Mouse (Mus musculus) CH12.LX (cell line): ENCODE data around the gene Drg2. TPM values are rescaled to one million over a fixed set of nuclear protein-coding genes. Genes with fewer than 3 reads are reported as not detected.

Experiments
- DNase-seq: peaks from one replicate; pipeline ENCODE4 v3.0.0-alpha.2; 2013; ENCODE audit errors: extremely low read depth
- H3K27ac ChIP-seq: 2 replicates; pipeline ENCODE4 v1.5.1; 2012; ENCODE audit warnings: low read depth, mild to moderate bottlenecking, control low read depth, moderate library complexity; ENCODE audit not compliant: insufficient read depth
- H3K27me3 ChIP-seq: replicated peaks from 2 replicates; pipeline ENCODE3; 2012; ENCODE audit warnings: inconsistent platforms
- H3K36me3 ChIP-seq, 2 experiments: replicated peaks in 1 of 2; 2 replicates each; pipeline versions ENCODE3 to v1.6.1; 2012; ENCODE audit warnings: inconsistent platforms in 1 of 2, low read length in 1 of 2, mild to moderate bottlenecking in 1 of 2, mixed read lengths in 1 of 2, moderate library complexity in 1 of 2; ENCODE audit not compliant: control insufficient read depth in 1 of 2, insufficient read depth in 1 of 2
- H3K4me1 ChIP-seq, 2 experiments: 2 replicates each; pipeline ENCODE4 v1.6.1; 2012; ENCODE audit warnings: inconsistent platforms in 1 of 2, moderate library complexity in 1 of 2; ENCODE audit not compliant: insufficient read depth in 2 of 2, control insufficient read depth in 1 of 2
- H3K4me2 ChIP-seq: 2 replicates; pipeline ENCODE4 v1.6.1; 2012; ENCODE audit warnings: low read depth, mild to moderate bottlenecking, control low read depth; ENCODE audit not compliant: poor library complexity, insufficient read depth, severe bottlenecking
- H3K4me3 ChIP-seq, 3 experiments: fragments of 150-350 bp in 1 of 3; sonication (generic) in 1 of 3; replicated peaks in 1 of 3; 2 replicates each; pipeline versions ENCODE3 to v1.5.1; 2011 to 2012; ENCODE audit warnings: low read depth in 2 of 3, low read length in 2 of 3, mild to moderate bottlenecking in 2 of 3, moderate library complexity in 2 of 3, control low read depth in 1 of 3, improper control_type of control experiment in 1 of 3, inconsistent platforms in 1 of 3, mixed read lengths in 1 of 3; ENCODE audit not compliant: poor library complexity in 1 of 3
- H3K79me2 ChIP-seq: replicated peaks from 2 replicates; pipeline ENCODE4 v1.6.1; 2012; ENCODE audit warnings: mild to moderate bottlenecking, moderate library complexity; ENCODE audit not compliant: control insufficient read depth, poor library complexity, insufficient read depth, severe bottlenecking; ENCODE audit errors: extremely low read depth
- H3K9ac ChIP-seq: 2 replicates; pipeline ENCODE4 v1.6.1; 2012; ENCODE audit warnings: low read depth, mild to moderate bottlenecking, control low read depth, moderate library complexity; ENCODE audit not compliant: insufficient read depth
- H3K9me3 ChIP-seq: replicated peaks from 2 replicates; pipeline ENCODE3; 2012; ENCODE audit warnings: low read length, inconsistent platforms, mixed read lengths
- BHLHE40 ChIP-seq: IDR thresholded peaks from 2 replicates; pipeline ENCODE4 v1.6.1; 2011; ENCODE audit warnings: mild to moderate bottlenecking, low read depth, low read length, improper control_type of control experiment
- CHD2 ChIP-seq: IDR thresholded peaks from 2 replicates; pipeline ENCODE4 v1.6.1; 2011; ENCODE audit warnings: low read length, improper control_type of control experiment
- CTCF ChIP-seq, 2 experiments: IDR thresholded peaks in 1 of 2; conservative IDR thresholded peaks in 1 of 2; 2 replicates each; pipeline ENCODE4 v1.5.1; 2011 to 2012; ENCODE audit warnings: low read depth in 2 of 2, low read length in 2 of 2, improper control_type of control experiment in 1 of 2, inconsistent platforms in 1 of 2, mild to moderate bottlenecking in 1 of 2, moderate library complexity in 1 of 2
- E2F4 ChIP-seq: IDR thresholded peaks from 2 replicates; pipeline ENCODE4 v1.6.1; 2011; ENCODE audit warnings: low read depth, low read length, improper control_type of control experiment; ENCODE audit not compliant: insufficient replicate concordance
- EP300 ChIP-seq: IDR thresholded peaks from 2 replicates; pipeline ENCODE4 v1.6.1; 2011; ENCODE audit warnings: low read length, improper control_type of control experiment
- ETS1 ChIP-seq: conservative IDR thresholded peaks from 2 replicates; pipeline ENCODE4 v1.6.1; 2012; ENCODE audit warnings: low read depth, mild to moderate bottlenecking, inconsistent platforms, low read length, improper control_type of control experiment, moderate library complexity
- KAT2A ChIP-seq: IDR thresholded peaks from 2 replicates; pipeline ENCODE4 v1.6.1; 2012; ENCODE audit warnings: low read length, improper control_type of control experiment, inconsistent platforms; ENCODE audit not compliant: insufficient replicate concordance
- MAZ ChIP-seq: IDR thresholded peaks from 2 replicates; pipeline ENCODE4 v1.6.1; 2012; ENCODE audit warnings: low read depth, mild to moderate bottlenecking, inconsistent platforms, low read length, improper control_type of control experiment, moderate library complexity
- NRF1 ChIP-seq: IDR thresholded peaks from 2 replicates; pipeline ENCODE4 v1.6.1; 2014; ENCODE audit warnings: low read depth, mild to moderate bottlenecking, inconsistent platforms, low read length, improper control_type of control experiment, moderate library complexity
- POLR2A ChIP-seq: IDR thresholded peaks from 2 replicates; pipeline ENCODE4 v1.6.1; 2011; ENCODE audit warnings: low read depth, mild to moderate bottlenecking, improper control_type of control experiment, low read length
- RAD21 ChIP-seq: IDR thresholded peaks from 2 replicates; pipeline ENCODE4 v1.6.1; 2011; ENCODE audit warnings: low read depth, mild to moderate bottlenecking, low read length, improper control_type of control experiment, moderate library complexity
- SMC3 ChIP-seq: IDR thresholded peaks from 2 replicates; pipeline ENCODE4 v1.6.1; 2011; ENCODE audit warnings: low read depth, low read length, improper control_type of control experiment
- TCF12 ChIP-seq: IDR thresholded peaks from 2 replicates; pipeline ENCODE4 v1.6.1; 2014; ENCODE audit warnings: low read depth, mild to moderate bottlenecking, inconsistent platforms, low read length, improper control_type of control experiment
- USF1 ChIP-seq: IDR thresholded peaks from 2 replicates; pipeline ENCODE4 v1.6.1; 2014; ENCODE audit warnings: low read depth, mild to moderate bottlenecking, inconsistent platforms, low read length, improper control_type of control experiment
- ZKSCAN1 ChIP-seq: IDR thresholded peaks from 2 replicates; pipeline ENCODE4 v1.6.1; 2012; ENCODE audit warnings: low read depth, inconsistent platforms, low read length, improper control_type of control experiment, borderline replicate concordance
- dilution Hi-C: fragments of 300-500 bp; cut with MboI; formaldehyde crosslinking; loops from 2 replicates; pipeline ENCODE4 v1.14.3; 2020; ENCODE audit warnings: low sequenced_read_pairs; ENCODE audit not compliant: extremely low pct_unique_long_range_greater_than_20kb, extremely low pct_ligation_motif_present
- in situ Hi-C: fragments of 300-500 bp; cut with MboI; formaldehyde crosslinking; loops from 3 replicates; pipeline ENCODE4 v1.14.3; 2019; ENCODE audit warnings: low sequenced_read_pairs, low pct_ligation_motif_present, low pct_unique_long_range_greater_than_20kb, mixed read lengths
- polyA plus RNA-seq: library from polyadenylated mRNA; unstranded; fragments of >175 nt; gene quantifications from 2 replicates; pipeline ENCODE4 v1.2.1, GENCODE M21; 2012; ENCODE audit warnings: low read depth; ENCODE audit not compliant: insufficient read length
- total RNA-seq, 2 experiments: library from RNA; depleted of rRNA; stranded (reverse); fragments of 300-350 nt in 1 of 2; fragments of >200 nt in 1 of 2; gene quantifications; 2 replicates each; pipeline ENCODE4 v1.2.3; 2012 to 2014

Drg2 gene
- total and polyA plus RNA-seq, 3 experiments = 115 to 155 (median 135) TPM

DNA sequence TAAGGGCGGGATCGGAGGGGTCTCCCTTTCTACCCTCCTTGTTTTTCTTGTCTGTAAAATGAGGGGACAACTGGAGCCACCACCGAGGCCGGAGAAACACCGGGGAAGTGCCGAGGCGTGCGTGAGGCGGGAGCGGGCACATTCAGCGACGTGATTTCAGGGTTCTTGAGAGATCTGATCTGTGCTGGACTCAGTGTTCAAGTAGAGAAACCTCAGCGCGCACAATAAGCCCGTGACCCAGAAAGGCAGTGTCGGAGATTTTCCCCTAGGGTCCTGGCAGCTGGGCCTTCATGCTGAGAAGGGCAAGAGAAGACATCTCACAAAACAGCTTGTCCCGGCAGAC is 325 bp downstream of the Drg2 start:
- dilution Hi-C loops (no loop called here), in situ Hi-C loops (no loop called here)
- Histone ChIP-seq H3K9ac (peak overlapping the region; percentile 98), H3K36me3 (peaks cover 37 to 41% of the 10 kb centered on the region in 2 experiments), H3K79me2 (peaks cover 18% of the 10 kb centered on the region), H3K9me3 (no peaks in the 10 kb centered on the region), H3K4me2 (peak overlapping the region; percentile 84), H3K4me1 (peaks cover 8 to 26% of the 10 kb centered on the region in 2 experiments), H3K27me3 (no peaks in the 10 kb centered on the region), H3K4me3 (peak overlapping the region; percentile 71 to 98 (median 89)), H3K27ac (no peak overlapping the region; the same call in 1 of the 2 replicates)
- no peak for DNase-seq
- TF ChIP-seq ZKSCAN1 (no peak), E2F4 (no peak), ETS1 (no peak), BHLHE40 (no peak; the same call in 1 of the 2 replicates), SMC3 (no peak), EP300 (no peak), TCF12 (no peak), KAT2A (no peak), USF1 (no peak), POLR2A (no peak), NRF1 (no peak), MAZ (no peak)

- TF ChIP-seq CTCF (conservative IDR thresholded peaks at IDR 0.05 in 1 of 2, IDR thresholded peaks at IDR 0.05 in 1 of 2; ENCODE audit: low read depth in 2 of 2, low read length in 2 of 2) (peak in 1 of 2 experiments; percentile 42; a peak in 2 of 4 replicates), MAZ (no peak)
- H3K9me3 ChIP-seq = no peaks in the 10 kb centered on the region
- H3K4me1 ChIP-seq = peaks cover 8 to 26% of the 10 kb centered on the region in 2 experiments
- H3K9ac ChIP-seq = no peak overlapping the region
- in situ Hi-C loops = no loop called here
- H3K27me3 ChIP-seq = no peaks in the 10 kb centered on the region
- H3K27ac ChIP-seq = no peak overlapping the region
- no peak overlapping the region for H3K4me3 ChIP-seq
- H3K4me2 ChIP-seq = no peak overlapping the region
- peak; percentile 28 for DNase-seq
- dilution Hi-C loops = no loop called here
- peaks cover 69 to 73% of the 10 kb centered on the region in 2 experiments for H3K36me3 ChIP-seq
- H3K79me2 ChIP-seq = peaks cover 18% of the 10 kb centered on the region
Measured at GRCm38 (mm10) chr11:60457973-60458372, 3.6 kb downstream of the Drg2 start.

DNA sequence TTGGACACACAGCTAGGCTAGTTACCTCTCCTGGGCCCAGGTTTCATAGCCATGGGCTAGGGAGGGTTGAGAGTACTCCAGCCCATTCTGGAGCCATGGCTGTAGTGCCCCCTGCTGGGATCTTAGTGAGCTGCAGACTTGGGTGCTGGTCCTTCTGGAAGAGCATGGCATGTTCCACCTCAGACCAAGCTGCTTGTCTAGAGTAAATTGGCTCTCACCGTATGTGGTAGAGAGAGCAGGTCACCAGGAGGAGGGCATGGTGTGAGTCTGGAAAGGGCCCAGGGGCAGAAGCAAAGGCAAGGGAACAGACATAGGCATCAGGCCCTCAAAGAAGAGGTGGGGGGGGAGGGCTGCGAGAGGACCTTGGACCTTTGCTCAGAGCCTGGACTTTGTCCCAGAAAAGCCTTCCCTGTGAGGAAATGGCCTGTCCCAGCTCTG is 11.6 kb downstream of the Drg2 start:
- TF ChIP-seq CHD2 = no peak
- TF ChIP-seq POLR2A = peak; percentile 30; the same call in 1 of the 2 replicates
- peak; percentile 49 for TF ChIP-seq SMC3
- TF ChIP-seq RAD21 = peak; percentile 61
- TF ChIP-seq CTCF (conservative IDR thresholded peaks at IDR 0.05 in 1 of 2, IDR thresholded peaks at IDR 0.05 in 1 of 2; ENCODE audit: low read depth in 2 of 2, low read length in 2 of 2) = peak; percentile 64 to 73
- Histone ChIP-seq H3K27ac (no peak overlapping the region), H3K79me2 (no peaks in the 10 kb centered on the region), H3K36me3 (peaks cover 88 to 99% of the 10 kb centered on the region in 2 experiments), H3K4me3 (no peak overlapping the region), H3K9me3 (no peaks in the 10 kb centered on the region), H3K4me1 (no peaks in the 10 kb centered on the region), H3K4me2 (no peak overlapping the region), H3K9ac (no peak overlapping the region), H3K27me3 (no peaks in the 10 kb centered on the region)
- dilution Hi-C loops = no loop called here
- in situ Hi-C loops = no loop called here
- peak; percentile 60 for DNase-seq
